Comparison of ENCODE assay signal across 27 mouse cellular contexts in genomic region chr13:5728172-5728571, GRCm38 (mm10).
"Had no signal": no experiment of that assay in that cellular context is flagged by ENCODE, and none has a peak within 500 bp of the region (broad histone marks: within the 10 kb centered on the region; RNA-seq: fewer than 3 reads in every experiment).

No protein-coding gene starts in this region.

- H3K4me1 ChIP-seq: heart, embryonic 15.5 days; hindbrain, embryonic 15.5 days; kidney, embryonic 15.5 days; limb, embryonic 13.5 days; limb, embryonic 15.5 days; liver, embryonic 12.5 days had no signal

- H3K27ac ChIP-seq: heart, adult 2 months; heart, embryonic 13.5 days; heart, embryonic 15.5 days; hindbrain, embryonic 13.5 days; hindbrain, embryonic 15.5 days; hindbrain, postnatal 0 days; kidney, embryonic 15.5 days; kidney, postnatal 0 days; limb, embryonic 13.5 days; limb, embryonic 15.5 days; liver, embryonic 12.5 days; liver, embryonic 14.5 days had no signal

- H3K36me3 ChIP-seq: heart, embryonic 13.5 days; heart, embryonic 15.5 days; hindbrain, embryonic 13.5 days; hindbrain, embryonic 15.5 days; kidney, embryonic 15.5 days; limb, embryonic 13.5 days; limb, embryonic 15.5 days; liver, embryonic 12.5 days had no signal

- DNase-seq: gastrocnemius, postnatal 14 days; gastrocnemius, postnatal 36 days; heart, adult 11 months; heart, adult 2 months; heart, postnatal 14 days; heart, postnatal 36 days; kidney, adult 11 months; kidney, adult 2 months; kidney, adult 9 months; kidney, postnatal 14 days; kidney, postnatal 36 days; layer of hippocampus, adult 9-11 months; layer of hippocampus, postnatal 36 days; left cerebral cortex, postnatal 4 days had no signal

- ATAC-seq: intestine, embryonic 16.5 days; liver, embryonic 12.5 days had no signal

- H3K9ac ChIP-seq: heart, embryonic 13.5 days; heart, embryonic 15.5 days; hindbrain, embryonic 13.5 days; hindbrain, embryonic 15.5 days; kidney, embryonic 15.5 days; limb, embryonic 13.5 days; limb, embryonic 15.5 days; liver, embryonic 12.5 days; liver, embryonic 14.5 days had no signal

- H3K9me3 ChIP-seq: heart, embryonic 13.5 days; heart, embryonic 15.5 days; hindbrain, embryonic 13.5 days; hindbrain, embryonic 15.5 days; kidney, embryonic 15.5 days; limb, embryonic 13.5 days; limb, embryonic 15.5 days; liver, embryonic 12.5 days had no signal

- H3K4me2 ChIP-seq: heart, embryonic 11.5 days; heart, embryonic 13.5 days; heart, embryonic 15.5 days; hindbrain, embryonic 13.5 days; hindbrain, embryonic 15.5 days; kidney, embryonic 15.5 days; limb, embryonic 13.5 days; limb, embryonic 15.5 days; liver, embryonic 12.5 days had no signal

- H3K27me3 ChIP-seq: heart, embryonic 13.5 days; heart, embryonic 15.5 days; hindbrain, embryonic 13.5 days; hindbrain, embryonic 15.5 days; kidney, embryonic 15.5 days; limb, embryonic 13.5 days; limb, embryonic 15.5 days; liver, embryonic 12.5 days had no signal

- H3K4me3 ChIP-seq: heart, adult 2 months; heart, embryonic 13.5 days; heart, embryonic 15.5 days; hindbrain, embryonic 13.5 days; hindbrain, embryonic 15.5 days; kidney, embryonic 15.5 days; limb, embryonic 13.5 days; limb, embryonic 15.5 days; liver, embryonic 12.5 days had no signal
